Mouse (Mus musculus) kidney, adult 2 months (tissue): ENCODE data around the gene Mien1. TPM values are rescaled to one million over a fixed set of nuclear protein-coding genes. Genes with fewer than 3 reads are reported as not detected.
A peak's percentile ranks its signal among the peaks of the same experiment; 100 is the strongest.

Source experiments
- DNase-seq: peaks from one replicate; pipeline ENCODE4 v3.0.0; 2021
- H3K27ac ChIP-seq: fragments of 200-500 bp; 2 replicates; pipeline ENCODE4 v1.5.1; 2012; ENCODE audit warnings: low read depth, low read length, control low read depth, inconsistent platforms; ENCODE audit not compliant: insufficient read depth
- H3K27me3 ChIP-seq: fragments of 200-500 bp; replicated peaks from 2 replicates; pipeline ENCODE4 v1.6.1; 2012; ENCODE audit warnings: mild to moderate bottlenecking, moderate library complexity, low read length, inconsistent platforms; ENCODE audit not compliant: control insufficient read depth, insufficient read depth
- H3K36me3 ChIP-seq: fragments of 200-500 bp; 2 replicates; pipeline ENCODE4 v1.6.1; 2012; ENCODE audit warnings: mild to moderate bottlenecking, moderate library complexity, low read length, inconsistent platforms; ENCODE audit not compliant: control insufficient read depth, insufficient read depth
- H3K4me1 ChIP-seq: fragments of 200-500 bp; 2 replicates; pipeline ENCODE4 v1.6.1; 2011; ENCODE audit warnings: low read length; ENCODE audit not compliant: control insufficient read depth, insufficient read depth
- H3K4me3 ChIP-seq: fragments of 200-500 bp; 2 replicates; pipeline ENCODE4 v1.5.1; 2011; ENCODE audit warnings: mild to moderate bottlenecking, low read depth, low read length, control low read depth; ENCODE audit not compliant: insufficient read depth
- CTCF ChIP-seq: fragments of 200-500 bp; conservative IDR thresholded peaks from 2 replicates; pipeline ENCODE4 v1.5.1; 2011; ENCODE audit warnings: low read depth, mild to moderate bottlenecking, control low read depth, low read length, moderate library complexity, mixed read lengths; ENCODE audit not compliant: insufficient read depth, insufficient read length
- POLR2A ChIP-seq: fragments of 200-500 bp; IDR thresholded peaks from one replicate; pipeline ENCODE4 v1.6.1; 2011; ENCODE audit warnings: low read depth, low read length, control low read depth
- WGBS: fragments of 180-500 bp; shearing (Covaris S2); methylation state at CpG from one replicate; pipeline ENCODE4 v1.1.7; 2018; 5-methylcytosine and 5-hydroxymethylcytosine counted together
- polyA plus RNA-seq: library from polyadenylated mRNA; depleted of rRNA; stranded (reverse); fragments of >200 nt; gene quantifications from 2 replicates; pipeline ENCODE4 v1.2.3, GENCODE M21; 2012; rRNA removed

The Mien1 gene
- polyA plus RNA-seq, 1 experiment, result 179 TPM

- H3K4me1 ChIP-seq, result peaks cover 5% of the 10 kb centered on the region
- 19% methylated on average over 9 of the region's 9 CpGs for WGBS
- no peak overlapping the region for H3K4me3 ChIP-seq
- TF ChIP-seq CTCF (peak; percentile 63), POLR2A (no peak)
- H3K27ac ChIP-seq, result no peak overlapping the region; the same call in 1 of the 2 replicates
- H3K27me3 ChIP-seq, result no peaks in the 10 kb centered on the region
- DNase-seq, result peak; percentile 70
- H3K36me3 ChIP-seq, result no peaks in the 10 kb centered on the region
These were observed 49.5 kb downstream of the Mien1 start for GRCm38 (mm10) chr11:98389221-98389780.

- 43% methylated on average over 10 of the region's 10 CpGs for WGBS
- Histone ChIP-seq H3K36me3 (no peaks in the 10 kb centered on the region), H3K4me3 (no peak overlapping the region), H3K27ac (peak overlapping the region; percentile 19; the same call in 1 of the 2 replicates), H3K27me3 (no peaks in the 10 kb centered on the region), H3K4me1 (no peaks in the 10 kb centered on the region)
- DNase-seq, result peak; percentile 41
- TF ChIP-seq CTCF (no peak), POLR2A (no peak)
These were observed 50.5 kb downstream of the Mien1 start for GRCm38 (mm10) chr11:98388282-98388681.

Other genes with a start within 250 kb of the Mien1 start
- 11.8 and 13.0 TPM in 2 replicates for gene Med1, start 245.7 kb downstream of the Mien1 start, polyA plus RNA-seq
- gene Cdk12, start 235.9 kb downstream of the Mien1 start, polyA plus RNA-seq, result 11.4 and 12.0 TPM in 2 replicates
- not detected in 2 replicates for gene Neurod2, start 109.3 kb downstream of the Mien1 start, polyA plus RNA-seq
- 84.7 and 94.6 TPM in 2 replicates for gene Ppp1r1b, start 90.6 kb downstream of the Mien1 start, polyA plus RNA-seq
- 59.1 and 74.9 TPM in 2 replicates for gene Stard3, start 80.6 kb downstream of the Mien1 start, polyA plus RNA-seq
- 0.56 and 33.0 TPM in 2 replicates for gene Tcap, start 55.2 kb downstream of the Mien1 start, polyA plus RNA-seq
- not detected in 2 replicates for gene Pnmt, start 52.5 kb downstream of the Mien1 start, polyA plus RNA-seq
- 32.2 and 35.4 TPM in 2 replicates for gene Pgap3, start 38.5 kb downstream of the Mien1 start, polyA plus RNA-seq
- 44.8 and 55.9 TPM in 2 replicates for gene Erbb2, start 26.5 kb downstream of the Mien1 start, polyA plus RNA-seq
- 143 and 160 TPM in 2 replicates for gene Grb7, start 7.4 kb upstream of the Mien1 start, polyA plus RNA-seq
- gene Ikzf3, start 107.0 kb upstream of the Mien1 start, polyA plus RNA-seq, result 0.58 and 3.9 TPM in 2 replicates
- 0.26 and 0.34 TPM in 2 replicates for gene Zpbp2, start 112.1 kb upstream of the Mien1 start, polyA plus RNA-seq
- 57.2 and 60.2 TPM in 2 replicates for gene Ormdl3, start 148.4 kb upstream of the Mien1 start, polyA plus RNA-seq
- not detected in 2 replicates for gene Lrrc3c, start 159.3 kb upstream of the Mien1 start, polyA plus RNA-seq
- not detected in 2 replicates for gene Gm12355, start 186.7 kb upstream of the Mien1 start, polyA plus RNA-seq
- not detected in 2 replicates for gene Gsdma3, start 187.4 kb upstream of the Mien1 start, polyA plus RNA-seq
- gene Gsdma2, start 207.8 kb upstream of the Mien1 start, polyA plus RNA-seq, result not detected in 2 replicates
- not detected in 2 replicates for gene Gsdma, start 225.4 kb upstream of the Mien1 start, polyA plus RNA-seq
- gene Psmd3, start 243.6 kb upstream of the Mien1 start, polyA plus RNA-seq, result 307 and 331 TPM in 2 replicates